Mouse (Mus musculus) CH12.LX (cell line): ENCODE results near the gene Creld2. TPM values are rescaled to one million over a fixed set of nuclear protein-coding genes. Genes with fewer than 3 reads are reported as not detected.

Source experiments
- DNase-seq: peaks from one replicate; pipeline ENCODE4 v3.0.0-alpha.2; 2013; ENCODE audit errors: extremely low read depth
- H3K27ac ChIP-seq: 2 replicates; pipeline ENCODE4 v1.5.1; 2012; ENCODE audit warnings: low read depth, mild to moderate bottlenecking, control low read depth, moderate library complexity; ENCODE audit not compliant: insufficient read depth
- H3K27me3 ChIP-seq: replicated peaks from 2 replicates; pipeline ENCODE3; 2012; ENCODE audit warnings: inconsistent platforms
- H3K36me3 ChIP-seq, 2 experiments: replicated peaks in 1 of 2; 2 replicates each; pipeline versions ENCODE3 to v1.6.1; 2012; ENCODE audit warnings: inconsistent platforms in 1 of 2, low read length in 1 of 2, mild to moderate bottlenecking in 1 of 2, mixed read lengths in 1 of 2, moderate library complexity in 1 of 2; ENCODE audit not compliant: control insufficient read depth in 1 of 2, insufficient read depth in 1 of 2
- H3K4me1 ChIP-seq, 2 experiments: 2 replicates each; pipeline ENCODE4 v1.6.1; 2012; ENCODE audit warnings: inconsistent platforms in 1 of 2, moderate library complexity in 1 of 2; ENCODE audit not compliant: insufficient read depth in 2 of 2, control insufficient read depth in 1 of 2
- H3K4me2 ChIP-seq: 2 replicates; pipeline ENCODE4 v1.6.1; 2012; ENCODE audit warnings: low read depth, mild to moderate bottlenecking, control low read depth; ENCODE audit not compliant: poor library complexity, insufficient read depth, severe bottlenecking
- H3K4me3 ChIP-seq, 3 experiments: fragments of 150-350 bp in 1 of 3; sonication (generic) in 1 of 3; replicated peaks in 1 of 3; 2 replicates each; pipeline versions ENCODE3 to v1.5.1; 2011 to 2012; ENCODE audit warnings: low read depth in 2 of 3, low read length in 2 of 3, mild to moderate bottlenecking in 2 of 3, moderate library complexity in 2 of 3, control low read depth in 1 of 3, improper control_type of control experiment in 1 of 3, inconsistent platforms in 1 of 3, mixed read lengths in 1 of 3; ENCODE audit not compliant: poor library complexity in 1 of 3
- H3K79me2 ChIP-seq: replicated peaks from 2 replicates; pipeline ENCODE4 v1.6.1; 2012; ENCODE audit warnings: mild to moderate bottlenecking, moderate library complexity; ENCODE audit not compliant: control insufficient read depth, poor library complexity, insufficient read depth, severe bottlenecking; ENCODE audit errors: extremely low read depth
- H3K9ac ChIP-seq: 2 replicates; pipeline ENCODE4 v1.6.1; 2012; ENCODE audit warnings: low read depth, mild to moderate bottlenecking, control low read depth, moderate library complexity; ENCODE audit not compliant: insufficient read depth
- H3K9me3 ChIP-seq: replicated peaks from 2 replicates; pipeline ENCODE3; 2012; ENCODE audit warnings: low read length, inconsistent platforms, mixed read lengths
- BHLHE40 ChIP-seq: IDR thresholded peaks from 2 replicates; pipeline ENCODE4 v1.6.1; 2011; ENCODE audit warnings: mild to moderate bottlenecking, low read depth, low read length, improper control_type of control experiment
- CTCF ChIP-seq, 2 experiments: IDR thresholded peaks in 1 of 2; conservative IDR thresholded peaks in 1 of 2; 2 replicates each; pipeline ENCODE4 v1.5.1; 2011 to 2012; ENCODE audit warnings: low read depth in 2 of 2, low read length in 2 of 2, improper control_type of control experiment in 1 of 2, inconsistent platforms in 1 of 2, mild to moderate bottlenecking in 1 of 2, moderate library complexity in 1 of 2
- GABPA ChIP-seq: IDR thresholded peaks from 2 replicates; pipeline ENCODE4 v1.6.1; 2012; ENCODE audit warnings: low read depth, low read length, improper control_type of control experiment, inconsistent platforms; ENCODE audit not compliant: insufficient replicate concordance
- MAFK ChIP-seq: IDR thresholded peaks from 2 replicates; pipeline ENCODE4 v1.6.1; 2011; ENCODE audit warnings: low read length, improper control_type of control experiment; ENCODE audit not compliant: insufficient replicate concordance
- MAZ ChIP-seq: IDR thresholded peaks from 2 replicates; pipeline ENCODE4 v1.6.1; 2012; ENCODE audit warnings: low read depth, mild to moderate bottlenecking, inconsistent platforms, low read length, improper control_type of control experiment, moderate library complexity
- NRF1 ChIP-seq: IDR thresholded peaks from 2 replicates; pipeline ENCODE4 v1.6.1; 2014; ENCODE audit warnings: low read depth, mild to moderate bottlenecking, inconsistent platforms, low read length, improper control_type of control experiment, moderate library complexity
- POLR2AphosphoS2 ChIP-seq: IDR thresholded peaks from 2 replicates; pipeline ENCODE4 v1.6.1; 2011; ENCODE audit warnings: low read depth, low read length, improper control_type of control experiment
- RAD21 ChIP-seq: IDR thresholded peaks from 2 replicates; pipeline ENCODE4 v1.6.1; 2011; ENCODE audit warnings: low read depth, mild to moderate bottlenecking, low read length, improper control_type of control experiment, moderate library complexity
- RCOR1 ChIP-seq: conservative IDR thresholded peaks from 2 replicates; pipeline ENCODE4 v1.6.1; 2012; ENCODE audit warnings: low read depth, mild to moderate bottlenecking, inconsistent platforms, low read length, improper control_type of control experiment
- SMC3 ChIP-seq: IDR thresholded peaks from 2 replicates; pipeline ENCODE4 v1.6.1; 2011; ENCODE audit warnings: low read depth, low read length, improper control_type of control experiment
- TCF12 ChIP-seq: IDR thresholded peaks from 2 replicates; pipeline ENCODE4 v1.6.1; 2014; ENCODE audit warnings: low read depth, mild to moderate bottlenecking, inconsistent platforms, low read length, improper control_type of control experiment
- USF1 ChIP-seq: IDR thresholded peaks from 2 replicates; pipeline ENCODE4 v1.6.1; 2014; ENCODE audit warnings: low read depth, mild to moderate bottlenecking, inconsistent platforms, low read length, improper control_type of control experiment
- ZC3H11A ChIP-seq: IDR thresholded peaks from 2 replicates; pipeline ENCODE4 v1.6.1; 2012; ENCODE audit warnings: low read depth, mild to moderate bottlenecking, inconsistent platforms, low read length, improper control_type of control experiment
- ZKSCAN1 ChIP-seq: IDR thresholded peaks from 2 replicates; pipeline ENCODE4 v1.6.1; 2012; ENCODE audit warnings: low read depth, inconsistent platforms, low read length, improper control_type of control experiment, borderline replicate concordance
- dilution Hi-C: fragments of 300-500 bp; cut with MboI; formaldehyde crosslinking; loops from 2 replicates; pipeline ENCODE4 v1.14.3; 2020; ENCODE audit warnings: low sequenced_read_pairs; ENCODE audit not compliant: extremely low pct_unique_long_range_greater_than_20kb, extremely low pct_ligation_motif_present
- in situ Hi-C: fragments of 300-500 bp; cut with MboI; formaldehyde crosslinking; loops from 3 replicates; pipeline ENCODE4 v1.14.3; 2019; ENCODE audit warnings: low sequenced_read_pairs, low pct_ligation_motif_present, low pct_unique_long_range_greater_than_20kb, mixed read lengths
- polyA plus RNA-seq: library from polyadenylated mRNA; unstranded; fragments of >175 nt; gene quantifications from 2 replicates; pipeline ENCODE4 v1.2.1, GENCODE M21; 2012; ENCODE audit warnings: low read depth; ENCODE audit not compliant: insufficient read length
- total RNA-seq, 2 experiments: library from RNA; depleted of rRNA; stranded (reverse); fragments of 300-350 nt in 1 of 2; fragments of >200 nt in 1 of 2; gene quantifications; 2 replicates each; pipeline ENCODE4 v1.2.3; 2012 to 2014

The Creld2 gene
- total and polyA plus RNA-seq, 3 experiments: 63.6 to 93.8 (median 85.0) TPM

DNA sequence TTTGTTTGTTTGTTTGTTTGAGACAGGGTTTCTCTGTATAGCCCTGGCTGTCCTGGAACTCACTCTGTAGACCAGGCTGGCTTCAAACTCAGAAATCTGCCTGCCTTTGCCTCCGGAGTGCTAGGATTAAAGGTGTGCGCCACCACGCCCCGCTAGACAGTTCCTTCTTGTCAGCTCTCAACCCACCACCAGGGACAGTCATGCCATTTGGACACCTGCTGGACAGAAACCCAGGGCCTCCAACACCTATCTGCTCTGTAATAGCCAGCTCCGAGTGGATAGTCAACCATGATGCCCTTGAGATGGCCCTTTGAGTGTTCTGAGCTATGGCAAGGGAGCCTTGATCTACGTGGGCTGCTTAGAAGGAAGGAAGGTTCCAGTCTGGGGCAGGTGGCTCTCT lies 16.6 kb downstream of the Creld2 start:
- Histone ChIP-seq H3K4me2 (no peak overlapping the region), H3K4me1 (peaks cover 4 to 11% of the 10 kb centered on the region in 2 experiments), H3K9ac (no peak overlapping the region), H3K4me3 (no peak overlapping the region), H3K27me3 (peaks cover 59% of the 10 kb centered on the region), H3K9me3 (no peaks in the 10 kb centered on the region), H3K79me2 (no peaks in the 10 kb centered on the region), H3K27ac (no peak overlapping the region), H3K36me3 (no peaks in the 10 kb centered on the region)
- TF ChIP-seq ZC3H11A (no peak), CTCF (conservative IDR thresholded peaks at IDR 0.05 in 1 of 2, IDR thresholded peaks at IDR 0.05 in 1 of 2; ENCODE audit: low read depth in 2 of 2, low read length in 2 of 2) (peak in 1 of 2 experiments; percentile 51; a peak in 2 of 4 replicates), RAD21 (peak; percentile 40), POLR2AphosphoS2 (no peak), NRF1 (no peak), SMC3 (0 out of 2 replicates have a peak, but pooled peaks have one; percentile 3)
- in situ Hi-C loops (no loop called here), dilution Hi-C loops (no loop called here)
- no peak for DNase-seq

DNA sequence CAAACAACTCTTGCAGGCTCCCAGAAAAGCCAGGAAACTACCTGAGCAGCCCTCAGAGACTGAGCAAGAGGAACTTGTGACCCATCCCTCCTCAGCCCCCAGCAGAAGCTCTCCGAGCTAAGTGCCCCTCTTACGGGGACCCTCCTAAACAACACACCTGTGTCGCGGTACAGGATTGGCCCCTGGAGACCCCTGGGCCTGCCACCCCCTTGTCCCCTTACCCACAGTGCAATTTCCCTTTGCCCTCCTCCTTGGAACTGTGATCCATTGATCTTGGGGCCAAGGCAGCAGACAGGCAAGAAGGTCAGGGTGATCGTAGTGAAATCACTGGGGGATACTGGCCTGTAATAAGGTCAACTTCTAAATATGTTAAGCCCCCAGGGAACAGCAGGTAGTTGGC lies 17.1 kb downstream of the Creld2 start:
- H3K27ac ChIP-seq: no peak overlapping the region
- peak overlapping the region; percentile 98; the same call in 1 of the 2 replicates for H3K4me2 ChIP-seq
- H3K79me2 ChIP-seq: no peaks in the 10 kb centered on the region
- dilution Hi-C loops (no loop called here), in situ Hi-C loops (no loop called here)
- DNase-seq: no peak
- H3K4me1 ChIP-seq: peaks cover 4 to 11% of the 10 kb centered on the region in 2 experiments
- H3K9ac ChIP-seq: no peak overlapping the region
- no peak overlapping the region for H3K4me3 ChIP-seq
- TF ChIP-seq ZKSCAN1: no peak
- TF ChIP-seq MAZ: no peak
- TF ChIP-seq GABPA: no peak
- TF ChIP-seq BHLHE40: no peak
- no peak for TF ChIP-seq TCF12
- no peak for TF ChIP-seq USF1
- TF ChIP-seq MAFK: no peak
- TF ChIP-seq RCOR1: no peak
- no peak for TF ChIP-seq CTCF (conservative IDR thresholded peaks at IDR 0.05 in 1 of 2, IDR thresholded peaks at IDR 0.05 in 1 of 2; ENCODE audit: low read depth in 2 of 2, low read length in 2 of 2)
- no peak for TF ChIP-seq NRF1
- peaks cover 55% of the 10 kb centered on the region for H3K27me3 ChIP-seq
- H3K9me3 ChIP-seq: no peaks in the 10 kb centered on the region
- no peaks in the 10 kb centered on the region for H3K36me3 ChIP-seq
